Mouse (Mus musculus): ENCODE measurements at regions not wholly inside any gene's neighbourhood (a gene's known extent, or its start where the extent isn't known, plus 50 kb on each side); places are given as distances from the start of the nearest gene placed in this dataset.

DNA sequence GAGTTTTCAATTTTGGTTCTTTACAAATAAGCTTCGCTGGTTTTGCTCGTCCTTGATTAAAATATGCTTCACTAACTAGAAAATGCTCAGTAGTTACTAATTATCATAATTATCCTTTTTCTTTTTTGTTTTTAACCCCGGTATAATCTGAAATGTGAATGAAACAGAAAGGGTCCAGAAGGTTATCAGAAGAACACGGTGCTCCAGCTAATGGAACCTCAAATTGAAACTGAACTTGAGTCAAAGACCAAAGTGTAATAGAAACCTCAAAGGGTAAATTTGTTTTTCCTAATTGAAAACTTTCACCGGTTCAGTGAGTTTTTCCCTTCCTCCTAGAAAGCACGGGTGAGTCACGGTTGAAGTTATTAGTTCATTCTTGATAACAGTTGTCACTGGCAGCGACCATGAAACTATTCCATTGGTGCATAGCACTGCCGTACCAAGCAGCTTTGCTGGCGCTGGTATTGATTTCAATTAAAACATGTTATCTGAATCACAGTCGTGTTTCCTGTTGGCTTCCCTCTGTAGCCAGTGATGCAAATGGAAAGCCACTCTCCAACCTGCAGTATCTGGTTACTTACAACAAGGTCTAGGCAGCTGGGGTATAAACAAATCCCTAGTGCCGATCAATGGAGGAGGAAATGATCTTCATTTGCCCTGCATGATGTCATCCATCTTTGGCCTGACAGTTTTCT is 203.7 kb downstream of the Csl start:
- TF ChIP-seq POLR2A (IDR thresholded peaks at IDR 0.05; ENCODE audit: extremely low read depth, insufficient read depth, low read length) (no peak), CTCF (IDR thresholded peaks at IDR 0.05; ENCODE audit: extremely low read depth, insufficient read depth, low read length) (no peak)
- no peak overlapping the region for H3K4me3 ChIP-seq (ENCODE audit: insufficient read depth, low read length)
- H3K27ac ChIP-seq (ENCODE audit: insufficient read depth, low read length), result no peak overlapping the region
- no peaks in the 10 kb centered on the region for H3K4me1 ChIP-seq (ENCODE audit: control insufficient read depth, insufficient read depth, low read length)

DNA sequence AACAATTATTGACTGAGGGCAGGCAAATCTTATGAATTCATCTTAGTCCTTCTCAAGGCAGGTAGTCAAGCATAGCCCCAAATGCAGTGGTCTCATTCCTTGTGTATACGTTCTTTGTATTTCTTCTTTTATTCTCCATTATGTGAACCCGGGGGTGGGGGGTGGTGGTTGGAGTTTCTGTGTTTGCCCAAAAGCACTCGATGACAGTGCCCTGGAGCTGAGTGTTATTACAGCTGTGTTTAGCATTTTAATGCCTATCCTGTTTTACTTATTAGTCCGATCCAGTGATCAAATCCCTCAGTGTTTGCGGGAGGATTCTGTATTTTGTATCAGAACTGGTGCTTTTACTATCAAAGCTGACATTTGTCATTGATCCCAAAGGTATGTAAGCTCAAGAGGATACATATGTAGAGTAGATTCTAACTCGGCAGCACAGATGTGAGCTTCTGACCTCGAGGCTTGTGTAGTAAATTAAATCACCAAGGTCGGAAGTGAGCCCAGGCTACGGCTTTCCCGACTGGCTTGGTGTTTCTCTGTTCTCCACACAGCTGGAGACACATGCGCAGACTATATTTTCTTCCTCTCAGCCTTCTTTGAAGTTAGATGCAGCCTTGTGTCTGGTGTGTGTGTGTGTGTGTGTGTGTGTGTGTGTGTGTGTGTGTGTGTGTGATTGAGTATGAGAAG is 203.0 kb downstream of the Csl start:
- TF ChIP-seq POLR2A (IDR thresholded peaks at IDR 0.05; ENCODE audit: extremely low read depth, insufficient read depth, low read length) (no peak), CTCF (IDR thresholded peaks at IDR 0.05; ENCODE audit: extremely low read depth, insufficient read depth, low read length) (no peak)
- no peak overlapping the region for H3K27ac ChIP-seq (ENCODE audit: insufficient read depth, low read length)
- no peaks in the 10 kb centered on the region for H3K4me1 ChIP-seq (ENCODE audit: control insufficient read depth, insufficient read depth, low read length)
- H3K4me3 ChIP-seq (ENCODE audit: insufficient read depth, low read length), result no peak overlapping the region

DNA sequence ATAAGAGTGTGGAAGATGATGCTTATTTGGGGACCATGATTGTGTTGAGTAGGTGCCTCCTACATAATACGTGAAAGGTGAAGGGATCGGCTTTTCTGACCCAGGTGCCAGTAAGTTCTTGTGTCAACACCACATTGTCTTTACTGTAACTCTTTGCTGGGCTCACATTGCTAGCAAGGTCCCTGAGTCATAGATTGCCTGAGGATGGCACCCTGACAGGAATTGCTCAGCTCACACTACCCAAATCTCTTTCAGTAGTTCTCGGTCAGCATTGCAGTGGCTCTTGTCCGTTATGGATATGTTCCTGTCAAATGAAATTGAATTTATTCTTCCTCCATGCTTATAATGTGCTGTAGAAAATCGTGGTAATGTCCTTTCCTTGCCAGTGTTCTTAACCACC is 200.8 kb downstream of the Csl start:
- no peak for TF ChIP-seq POLR2A (IDR thresholded peaks at IDR 0.05; ENCODE audit: extremely low read depth, insufficient read depth, low read length)
- TF ChIP-seq CTCF (IDR thresholded peaks at IDR 0.05; ENCODE audit: extremely low read depth, insufficient read depth, low read length), result no peak
- H3K4me3 ChIP-seq (ENCODE audit: insufficient read depth, low read length), result no peak overlapping the region
- H3K27ac ChIP-seq (ENCODE audit: insufficient read depth, low read length), result no peak overlapping the region
- no peaks in the 10 kb centered on the region for H3K4me1 ChIP-seq (ENCODE audit: control insufficient read depth, insufficient read depth, low read length)

DNA sequence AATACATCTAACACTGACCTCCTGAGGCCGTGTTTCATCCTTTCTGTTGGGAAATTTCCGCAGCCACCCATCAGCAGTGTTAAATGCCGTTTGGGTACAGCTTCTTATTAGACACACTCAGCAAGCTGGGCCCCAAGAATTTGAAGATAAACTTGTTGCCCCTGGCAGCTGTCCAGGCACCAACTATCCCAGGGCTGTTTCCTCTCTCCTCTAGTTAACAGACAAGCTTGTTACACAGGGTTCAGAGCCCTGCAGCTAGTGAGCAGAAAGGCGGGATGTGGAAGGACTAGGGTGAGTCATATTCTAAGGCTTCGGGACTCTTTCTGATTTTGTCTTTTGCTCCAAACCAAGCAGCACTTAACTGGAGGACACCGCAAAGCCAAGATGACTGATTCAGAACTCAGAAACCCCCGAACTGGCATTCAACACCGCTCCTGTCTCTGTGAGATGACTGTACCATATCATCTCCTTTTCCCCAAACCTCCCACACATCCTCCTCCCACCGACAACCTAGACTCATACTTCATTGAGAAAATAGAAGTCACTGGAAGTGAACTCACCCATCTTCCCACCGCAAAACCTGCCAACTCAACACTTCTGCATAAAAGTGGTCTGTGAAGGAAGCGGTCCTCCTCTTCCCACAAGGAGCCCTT is 198.2 kb downstream of the Csl start:
- no peak overlapping the region for H3K27ac ChIP-seq (ENCODE audit: insufficient read depth, low read length)
- no peak overlapping the region for H3K4me3 ChIP-seq (ENCODE audit: insufficient read depth, low read length)
- no peaks in the 10 kb centered on the region for H3K4me1 ChIP-seq (ENCODE audit: control insufficient read depth, insufficient read depth, low read length)
- TF ChIP-seq POLR2A (IDR thresholded peaks at IDR 0.05; ENCODE audit: extremely low read depth, insufficient read depth, low read length) (no peak), CTCF (IDR thresholded peaks at IDR 0.05; ENCODE audit: extremely low read depth, insufficient read depth, low read length) (no peak)

DNA sequence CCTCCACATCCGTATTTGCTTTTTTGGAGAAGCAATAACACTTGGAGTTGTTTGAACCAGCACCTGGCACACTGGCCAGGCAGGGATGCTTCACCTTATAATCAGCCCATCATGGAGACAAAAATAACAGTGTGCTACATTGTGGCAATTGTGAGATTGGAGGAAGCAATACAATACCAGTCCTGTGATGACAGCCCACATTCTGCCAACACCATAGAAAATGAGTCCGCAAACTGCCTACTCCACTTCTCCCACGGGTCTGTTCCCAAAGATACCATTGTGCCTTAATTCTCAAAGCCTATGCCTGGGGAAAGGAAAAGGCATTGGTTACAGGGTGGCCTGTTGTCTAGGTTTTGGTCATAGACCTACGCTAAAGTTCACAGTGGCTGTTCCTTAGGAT is 194.9 kb downstream of the Csl start:
- Histone ChIP-seq H3K27ac (ENCODE audit: insufficient read depth, low read length) (no peak overlapping the region), H3K4me1 (ENCODE audit: control insufficient read depth, insufficient read depth, low read length) (no peaks in the 10 kb centered on the region), H3K4me3 (ENCODE audit: insufficient read depth, low read length) (no peak overlapping the region)
- TF ChIP-seq POLR2A (IDR thresholded peaks at IDR 0.05; ENCODE audit: extremely low read depth, insufficient read depth, low read length) (no peak), CTCF (IDR thresholded peaks at IDR 0.05; ENCODE audit: extremely low read depth, insufficient read depth, low read length) (no peak)

DNA sequence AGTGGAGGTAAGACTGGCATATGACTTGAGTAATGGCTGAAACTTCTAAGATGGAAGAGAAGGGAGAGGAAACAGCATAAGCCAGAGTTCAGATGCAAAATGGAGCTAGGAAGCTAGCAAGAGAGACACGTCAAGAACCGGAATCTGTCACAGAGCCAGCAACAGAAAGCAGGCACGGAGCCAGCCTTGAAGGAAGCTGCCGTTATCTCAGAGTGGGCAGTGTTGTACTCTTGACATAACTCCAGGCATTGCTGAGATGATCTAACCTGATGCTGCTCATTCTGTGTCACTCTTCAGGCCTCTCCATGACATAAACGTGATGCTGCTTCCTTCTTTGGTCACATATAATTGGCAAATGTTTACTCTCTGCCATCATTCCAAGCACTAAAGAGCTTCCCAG is 191.0 kb downstream of the Csl start:
- TF ChIP-seq POLR2A (IDR thresholded peaks at IDR 0.05; ENCODE audit: extremely low read depth, insufficient read depth, low read length) (no peak), CTCF (IDR thresholded peaks at IDR 0.05; ENCODE audit: extremely low read depth, insufficient read depth, low read length) (no peak)
- H3K27ac ChIP-seq (ENCODE audit: insufficient read depth, low read length), result no peak overlapping the region
- no peak overlapping the region for H3K4me3 ChIP-seq (ENCODE audit: insufficient read depth, low read length)
- H3K4me1 ChIP-seq (ENCODE audit: control insufficient read depth, insufficient read depth, low read length), result no peaks in the 10 kb centered on the region

DNA sequence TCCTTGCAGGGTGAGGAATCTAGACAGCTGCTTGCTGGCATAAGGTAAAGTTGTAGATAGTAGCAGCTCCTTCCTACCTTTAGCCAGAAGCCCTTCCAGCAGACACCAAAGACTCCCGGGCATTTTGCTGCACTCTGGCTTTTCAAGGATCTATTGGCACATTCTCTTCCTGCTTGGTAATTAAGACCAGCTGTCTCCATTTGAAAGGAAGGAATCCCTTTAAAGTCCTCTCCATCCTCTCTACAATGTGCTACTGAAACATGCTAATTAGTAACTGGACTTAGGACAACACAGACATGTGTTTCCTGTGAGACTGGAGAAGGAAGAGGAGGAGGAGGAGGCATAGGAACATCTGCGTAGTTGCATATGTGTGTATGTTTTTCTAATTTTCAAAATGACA is 189.3 kb downstream of the Csl start:
- H3K4me1 ChIP-seq (ENCODE audit: control insufficient read depth, insufficient read depth, low read length), result no peaks in the 10 kb centered on the region
- no peak overlapping the region for H3K4me3 ChIP-seq (ENCODE audit: insufficient read depth, low read length)
- no peak for TF ChIP-seq POLR2A (IDR thresholded peaks at IDR 0.05; ENCODE audit: extremely low read depth, insufficient read depth, low read length)
- no peak for TF ChIP-seq CTCF (IDR thresholded peaks at IDR 0.05; ENCODE audit: extremely low read depth, insufficient read depth, low read length)
- H3K27ac ChIP-seq (ENCODE audit: insufficient read depth, low read length), result no peak overlapping the region

DNA sequence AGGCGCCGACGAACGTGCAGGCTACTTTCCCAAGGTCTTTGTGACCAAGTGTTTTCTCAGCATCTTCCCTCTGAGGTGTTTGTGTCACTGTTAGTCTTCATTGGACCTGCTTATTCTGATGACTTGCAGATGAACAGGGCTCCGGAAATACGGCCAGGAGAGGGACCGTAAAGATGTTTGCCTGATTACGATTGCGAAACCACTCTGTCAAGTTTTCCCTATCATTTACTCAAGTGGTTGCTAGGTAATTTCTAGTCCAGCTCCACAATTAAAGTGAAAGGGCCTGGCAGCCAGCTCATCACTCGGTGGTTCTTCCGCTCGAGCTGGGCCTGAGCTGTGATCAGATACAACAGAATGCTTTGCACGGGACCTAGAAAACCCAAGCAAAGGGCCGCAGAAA is 185.5 kb downstream of the Csl start:
- no peaks in the 10 kb centered on the region for H3K4me1 ChIP-seq (ENCODE audit: control insufficient read depth, insufficient read depth, low read length)
- no peak overlapping the region for H3K27ac ChIP-seq (ENCODE audit: insufficient read depth, low read length)
- TF ChIP-seq CTCF (IDR thresholded peaks at IDR 0.05; ENCODE audit: extremely low read depth, insufficient read depth, low read length) (no peak), POLR2A (IDR thresholded peaks at IDR 0.05; ENCODE audit: extremely low read depth, insufficient read depth, low read length) (no peak)
- H3K4me3 ChIP-seq (ENCODE audit: insufficient read depth, low read length), result no peak overlapping the region

DNA sequence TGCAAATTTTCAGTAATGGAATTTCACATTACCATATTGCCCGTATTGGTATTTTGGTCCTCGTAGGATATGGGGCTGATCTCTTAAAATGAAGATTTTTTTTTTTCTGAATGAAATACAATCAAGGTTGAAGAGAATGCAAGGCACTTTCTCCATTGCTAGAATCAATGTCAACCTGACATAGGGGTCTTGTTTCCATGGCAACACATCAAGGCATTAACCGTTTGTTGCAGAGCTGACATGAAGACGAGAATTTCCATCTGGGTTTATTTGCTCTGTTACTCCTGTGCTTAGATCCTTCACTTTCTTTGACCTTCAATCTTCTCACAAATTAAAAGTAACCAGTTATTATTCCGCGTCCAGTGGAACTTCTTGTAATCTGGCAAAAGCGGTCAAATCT is 184.2 kb downstream of the Csl start:
- TF ChIP-seq CTCF (IDR thresholded peaks at IDR 0.05; ENCODE audit: extremely low read depth, insufficient read depth, low read length), result no peak
- TF ChIP-seq POLR2A (IDR thresholded peaks at IDR 0.05; ENCODE audit: extremely low read depth, insufficient read depth, low read length), result no peak
- no peak overlapping the region for H3K27ac ChIP-seq (ENCODE audit: insufficient read depth, low read length)
- H3K4me3 ChIP-seq (ENCODE audit: insufficient read depth, low read length), result no peak overlapping the region
- H3K4me1 ChIP-seq (ENCODE audit: control insufficient read depth, insufficient read depth, low read length), result no peaks in the 10 kb centered on the region

DNA sequence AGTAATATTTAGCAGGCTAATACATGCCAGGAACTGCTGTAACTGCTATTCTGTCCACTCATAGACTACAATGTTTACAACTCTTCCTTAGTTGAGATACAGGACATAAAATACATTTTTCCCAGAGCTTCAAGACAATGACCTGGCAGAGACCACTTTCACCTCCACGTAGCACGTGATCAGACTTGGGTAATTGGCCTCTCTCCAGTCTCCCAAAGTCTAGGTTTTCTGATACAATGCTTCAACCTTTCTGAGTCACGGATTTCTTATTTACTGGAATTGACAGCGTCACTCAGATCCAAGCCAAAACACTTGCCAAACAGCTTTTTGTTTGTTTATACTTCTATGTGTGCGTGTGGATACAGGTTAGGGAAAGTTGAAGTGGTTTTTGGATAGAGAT is 183.2 kb downstream of the Csl start:
- Histone ChIP-seq H3K4me1 (ENCODE audit: control insufficient read depth, insufficient read depth, low read length) (no peaks in the 10 kb centered on the region), H3K4me3 (ENCODE audit: insufficient read depth, low read length) (no peak overlapping the region), H3K27ac (ENCODE audit: insufficient read depth, low read length) (no peak overlapping the region)
- TF ChIP-seq POLR2A (IDR thresholded peaks at IDR 0.05; ENCODE audit: extremely low read depth, insufficient read depth, low read length) (no peak), CTCF (IDR thresholded peaks at IDR 0.05; ENCODE audit: extremely low read depth, insufficient read depth, low read length) (no peak)

Measured in cortical plate, adult 2 months (tissue).